Mouse (Mus musculus): ENCODE measurements around the gene Spopl. TPM values are rescaled to one million over a fixed set of nuclear protein-coding genes. Genes with fewer than 3 reads are reported as not detected.

Spopl gene
- 8.9 and 9.9 TPM in 2 replicates for polyA plus RNA-seq (2015; fragmentation: Nextera tagmentation; extraction: Ambion mirVana)

GRCm38 (mm10) chr2:23571302-23572156 lies at the start of gene Spopl:
Gene Spopl (minus strand): TSS chr2:23572106.

